Mouse (Mus musculus) testis, postnatal 10 days (tissue): ENCODE results near the gene Tma16.

Experiments used
- DNase-seq: peaks from one replicate; pipeline ENCODE4 v3.0.0; 2021; ENCODE audit warnings: low spot score

The Tma16 gene

GRCm38 (mm10) chr8:66486084-66486763 lies at the start of gene Tma16:
Tma16 (minus strand) TSS chr8:66486530.
- DNase-seq, result peak; percentile 88

- no peak for DNase-seq
Observed at GRCm38 (mm10) chr8:66520576-66520975, 34.2 kb upstream of the Tma16 start.

- no peak for DNase-seq
Observed at GRCm38 (mm10) chr8:66519149-66519548, 32.8 kb upstream of the Tma16 start.

- DNase-seq, result peak; percentile 43
Observed at GRCm38 (mm10) chr8:66511537-66511936, 25.2 kb upstream of the Tma16 start, which contains the start of gene Tktl2. Tktl2 (plus strand) TSS chr8:66511756.

GRCm38 (mm10) chr8:66503381-66503780 lies 17.1 kb upstream of the Tma16 start:
- no peak for DNase-seq

- peak; percentile 45 for DNase-seq
Observed at GRCm38 (mm10) chr8:66496998-66497577, 10.8 kb upstream of the Tma16 start.

- DNase-seq, result peak; percentile 88
Observed at GRCm38 (mm10) chr8:66495726-66496125, 9.4 kb upstream of the Tma16 start.

- no peak for DNase-seq
Observed at GRCm38 (mm10) chr8:66494496-66494895, 8.2 kb upstream of the Tma16 start.

GRCm38 (mm10) chr8:66490624-66491023 lies 4.3 kb upstream of the Tma16 start:
- DNase-seq, result no peak

GRCm38 (mm10) chr8:66488556-66488955 lies 2.2 kb upstream of the Tma16 start:
- DNase-seq, result no peak

GRCm38 (mm10) chr8:66476880-66477279 lies 9.4 kb downstream of the Tma16 start:
- DNase-seq, result no peak

GRCm38 (mm10) chr8:66469821-66470220 lies 16.5 kb downstream of the Tma16 start:
- DNase-seq, result no peak

- peak; percentile 42 for DNase-seq
Observed at GRCm38 (mm10) chr8:66457057-66457456, 29.3 kb downstream of the Tma16 start.

GRCm38 (mm10) chr8:66450691-66451090 lies 35.6 kb downstream of the Tma16 start:
- DNase-seq, result peak; percentile 59

GRCm38 (mm10) chr8:66445351-66445750 lies 41.0 kb downstream of the Tma16 start:
- no peak for DNase-seq

GRCm38 (mm10) chr8:66444141-66444540 lies 42.2 kb downstream of the Tma16 start:
- no peak for DNase-seq

GRCm38 (mm10) chr8:66442778-66443177 lies 43.6 kb downstream of the Tma16 start:
- peak; percentile 45 for DNase-seq

- no peak for DNase-seq
Observed at GRCm38 (mm10) chr8:66441123-66441522, 45.2 kb downstream of the Tma16 start.

GRCm38 (mm10) chr8:66438468-66438867 lies 47.9 kb downstream of the Tma16 start:
- DNase-seq, result no peak

- DNase-seq, result no peak
Observed at GRCm38 (mm10) chr8:66437929-66438328, 48.4 kb downstream of the Tma16 start.

- DNase-seq, result no peak
Observed at GRCm38 (mm10) chr8:66436804-66437203, 49.5 kb downstream of the Tma16 start.

- no peak for DNase-seq
Observed at GRCm38 (mm10) chr8:66433577-66433976, 52.8 kb downstream of the Tma16 start.

- DNase-seq, result no peak
Observed at GRCm38 (mm10) chr8:66430639-66431038, 55.7 kb downstream of the Tma16 start.
